Mouse (Mus musculus): ENCODE measurements at regions not wholly inside any gene's neighbourhood (a gene's known extent, or its start where the extent isn't known, plus 50 kb on each side); places are given as distances from the start of the nearest gene placed in this dataset.
A peak's percentile ranks its signal among the peaks of the same experiment; 100 is the strongest.
"Not testable (repeated sequence)": the region's sequence is repeated elsewhere in the genome, so short reads cannot be mapped to it uniquely, and the experiment has no call there.

- 89% methylated on average over 3 of the region's 3 CpGs for WGBS
- H3K4me1 ChIP-seq: peaks cover 13% of the 10 kb centered on the region
Observed at GRCm38 (mm10) chr11:31562954-31563353, 108.7 kb downstream of the Bod1 start.

GRCm38 (mm10) chr11:31560775-31561174, 110.9 kb downstream of the Bod1 start:
- Histone ChIP-seq H3K4me1 (peaks cover 13% of the 10 kb centered on the region), H3K9me3 (replicated peaks) (no peaks in the 10 kb centered on the region), H3K9ac (no peak overlapping the region), H3K27me3 (no peaks in the 10 kb centered on the region), H3K27ac (no peak overlapping the region), H3K4me2 (no peak overlapping the region), H3K36me3 (no peaks in the 10 kb centered on the region), H3K4me3 (replicated peaks) (no peak overlapping the region)
- 87% methylated on average over 10 of the region's 10 CpGs for WGBS
- no peak for ATAC-seq (replicated peaks; ENCODE audit: low FRiP score)

More at GRCm38 (mm10) chr11:31562954-31563353, 108.7 kb downstream of the Bod1 start:
- Histone ChIP-seq H3K9me3 (replicated peaks) (no peaks in the 10 kb centered on the region), H3K4me3 (replicated peaks) (no peak overlapping the region), H3K9ac (no peak overlapping the region), H3K4me2 (no peak overlapping the region), H3K27me3 (no peaks in the 10 kb centered on the region), H3K36me3 (no peaks in the 10 kb centered on the region), H3K27ac (no peak overlapping the region)
- no peak for ATAC-seq (replicated peaks; ENCODE audit: low FRiP score)

- Histone ChIP-seq H3K36me3 (no peaks in the 10 kb centered on the region), H3K9ac (no peak overlapping the region), H3K9me3 (replicated peaks) (no peaks in the 10 kb centered on the region), H3K27me3 (no peaks in the 10 kb centered on the region), H3K4me1 (peaks cover 14% of the 10 kb centered on the region; the same call in 1 of the 2 replicates), H3K4me3 (replicated peaks) (no peak overlapping the region), H3K4me2 (no peak overlapping the region), H3K27ac (peak overlapping the region; percentile 49; the same call in 1 of the 2 replicates)
- WGBS: 38% methylated on average over 4 of the region's 4 CpGs
- peak; percentile 92 for ATAC-seq (replicated peaks; ENCODE audit: low FRiP score)
Observed at GRCm38 (mm10) chr11:31555042-31555441, 116.6 kb downstream of the Bod1 start.

GRCm38 (mm10) chr11:31551614-31552271, 119.9 kb downstream of the Bod1 start:
- H3K9me3 ChIP-seq (replicated peaks): no peaks in the 10 kb centered on the region; the same call in 1 of the 2 replicates
- H3K9ac ChIP-seq: no peak overlapping the region
- H3K4me3 ChIP-seq (replicated peaks): no peak overlapping the region
- ATAC-seq (replicated peaks; ENCODE audit: low FRiP score): no peak
- no peak overlapping the region for H3K4me2 ChIP-seq
- no peaks in the 10 kb centered on the region for H3K27me3 ChIP-seq
- WGBS: 62% methylated on average over 10 of the region's 10 CpGs
- H3K4me1 ChIP-seq: peaks cover 14% of the 10 kb centered on the region; the same call in 1 of the 2 replicates
- no peak overlapping the region for H3K27ac ChIP-seq
- no peaks in the 10 kb centered on the region for H3K36me3 ChIP-seq

- ATAC-seq (replicated peaks; ENCODE audit: low FRiP score): peak; percentile 43; the same call in 1 of the 2 replicates
- Histone ChIP-seq H3K4me2 (no peak overlapping the region), H3K9me3 (replicated peaks) (no peaks in the 10 kb centered on the region; the same call in 1 of the 2 replicates), H3K9ac (no peak overlapping the region), H3K4me1 (peaks cover 14% of the 10 kb centered on the region; the same call in 1 of the 2 replicates), H3K4me3 (replicated peaks) (no peak overlapping the region), H3K27me3 (no peaks in the 10 kb centered on the region), H3K27ac (0 out of 2 replicates have a peak overlapping the region, but pooled peaks have one; percentile 41), H3K36me3 (no peaks in the 10 kb centered on the region)
- WGBS: 51% methylated on average over 6 of the region's 6 CpGs
Observed at GRCm38 (mm10) chr11:31550747-31551613, 120.7 kb downstream of the Bod1 start.

- not testable (repeated sequence) for H3K9me3 ChIP-seq (replicated peaks); H3K4me1 ChIP-seq; H3K27me3 ChIP-seq; H3K4me2 ChIP-seq; H3K9ac ChIP-seq; H3K36me3 ChIP-seq; H3K4me3 ChIP-seq (replicated peaks); ATAC-seq (replicated peaks; ENCODE audit: low FRiP score); H3K27ac ChIP-seq
- WGBS: 89% methylated on average over 10 of the region's 10 CpGs
Observed at GRCm38 (mm10) chr11:31545514-31545913, 126.2 kb downstream of the Bod1 start.

GRCm38 (mm10) chr11:31542635-31543219, 129.0 kb downstream of the Bod1 start:
- no peaks in the 10 kb centered on the region for H3K36me3 ChIP-seq
- no peak for ATAC-seq (replicated peaks; ENCODE audit: low FRiP score)
- H3K4me3 ChIP-seq (replicated peaks): no peak overlapping the region
- no peak overlapping the region for H3K9ac ChIP-seq
- H3K27me3 ChIP-seq: no peaks in the 10 kb centered on the region
- no peaks in the 10 kb centered on the region for H3K9me3 ChIP-seq (replicated peaks)
- H3K27ac ChIP-seq: no peak overlapping the region
- no peak overlapping the region for H3K4me2 ChIP-seq
- 80% methylated on average over 8 of the region's 8 CpGs for WGBS
- H3K4me1 ChIP-seq: no peaks in the 10 kb centered on the region

GRCm38 (mm10) chr11:31541425-31541824, 130.3 kb downstream of the Bod1 start:
- WGBS: 88% methylated on average over 3 of the region's 3 CpGs
- Histone ChIP-seq H3K4me3 (replicated peaks) (no peak overlapping the region), H3K36me3 (no peaks in the 10 kb centered on the region), H3K9ac (no peak overlapping the region), H3K27me3 (no peaks in the 10 kb centered on the region), H3K4me2 (no peak overlapping the region), H3K9me3 (replicated peaks) (no peaks in the 10 kb centered on the region), H3K4me1 (no peaks in the 10 kb centered on the region), H3K27ac (no peak overlapping the region)
- no peak for ATAC-seq (replicated peaks; ENCODE audit: low FRiP score)

- H3K4me3 ChIP-seq (replicated peaks): no peak overlapping the region
- ATAC-seq (replicated peaks; ENCODE audit: low FRiP score): no peak
- no peak overlapping the region for H3K4me2 ChIP-seq
- H3K4me1 ChIP-seq: no peaks in the 10 kb centered on the region
- no peaks in the 10 kb centered on the region for H3K27me3 ChIP-seq
- H3K9ac ChIP-seq: no peak overlapping the region
- H3K27ac ChIP-seq: no peak overlapping the region
- H3K36me3 ChIP-seq: no peaks in the 10 kb centered on the region
- no peaks in the 10 kb centered on the region for H3K9me3 ChIP-seq (replicated peaks)
Observed at GRCm38 (mm10) chr11:31540816-31541215, 130.9 kb downstream of the Bod1 start.

- H3K4me1 ChIP-seq: no peaks in the 10 kb centered on the region
- no peak overlapping the region for H3K27ac ChIP-seq
- H3K4me2 ChIP-seq: no peak overlapping the region
- WGBS: 95% methylated on average over 2 of the region's 2 CpGs
- no peak for ATAC-seq (replicated peaks; ENCODE audit: low FRiP score)
- H3K36me3 ChIP-seq: no peaks in the 10 kb centered on the region
- H3K9me3 ChIP-seq (replicated peaks): no peaks in the 10 kb centered on the region
- no peaks in the 10 kb centered on the region for H3K27me3 ChIP-seq
- no peak overlapping the region for H3K4me3 ChIP-seq (replicated peaks)
- H3K9ac ChIP-seq: no peak overlapping the region
Observed at GRCm38 (mm10) chr11:31531416-31531815, 140.3 kb downstream of the Bod1 start.

- Histone ChIP-seq H3K4me3 (replicated peaks) (no peak overlapping the region), H3K9ac (no peak overlapping the region), H3K4me2 (no peak overlapping the region), H3K4me1 (no peaks in the 10 kb centered on the region), H3K36me3 (no peaks in the 10 kb centered on the region), H3K27ac (no peak overlapping the region), H3K9me3 (replicated peaks) (no peaks in the 10 kb centered on the region), H3K27me3 (no peaks in the 10 kb centered on the region)
- no peak for ATAC-seq (replicated peaks; ENCODE audit: low FRiP score)
- WGBS: 62% methylated on average over 3 of the region's 3 CpGs
Observed at GRCm38 (mm10) chr11:31530851-31531250, 140.8 kb downstream of the Bod1 start.

- no peak for ATAC-seq (replicated peaks; ENCODE audit: low FRiP score)
- Histone ChIP-seq H3K27me3 (no peaks in the 10 kb centered on the region), H3K4me2 (no peak overlapping the region), H3K4me3 (replicated peaks) (no peak overlapping the region), H3K36me3 (no peaks in the 10 kb centered on the region), H3K9ac (no peak overlapping the region), H3K4me1 (no peaks in the 10 kb centered on the region), H3K27ac (no peak overlapping the region), H3K9me3 (replicated peaks) (no peaks in the 10 kb centered on the region)
- 91% methylated on average over 2 of the region's 2 CpGs for WGBS
Observed at GRCm38 (mm10) chr11:31529686-31530085, 142.0 kb downstream of the Bod1 start.
